Comparison of ENCODE assay signal across 14 mouse cellular contexts in genomic region chr3:35027898-35028297, GRCm38 (mm10).
DNase-seq lines count a peak whose midpoint lies in the region; ATAC-seq lines count a peak whose summit lies in the region.
"Had no signal": no experiment of that assay in that cellular context is flagged by ENCODE, and none has a peak within 500 bp of the region (broad histone marks: within the 10 kb centered on the region; RNA-seq: fewer than 3 reads in every experiment).

No protein-coding gene starts in this region.

- no peak overlapping the region for H3K4me3 ChIP-seq in heart, embryonic 14.5 days (ENCODE audit: control insufficient read depth in 1 of 2, insufficient read depth in 1 of 2, low read depth in 1 of 2, low read length in 2 of 2)
- H3K4me3 ChIP-seq in heart, embryonic 10.5 days, result no peak overlapping the region
- H3K4me3 ChIP-seq in midbrain, embryonic 10.5 days, result no peak overlapping the region
- no peak overlapping the region for H3K4me3 ChIP-seq in midbrain, embryonic 14.5 days (replicated peaks; ENCODE audit: low read depth, low read length)
- H3K4me3 ChIP-seq in stomach, embryonic 15.5 days (replicated peaks), result no peak overlapping the region
- H3K4me3 ChIP-seq: embryonic facial prominence, embryonic 13.5 days; lung, embryonic 15.5 days had no signal

- no peaks in the 10 kb centered on the region for H3K27me3 ChIP-seq in heart, embryonic 14.5 days (ENCODE audit: control insufficient read depth, insufficient read depth, low read length)
- peaks cover 15% of the 10 kb centered on the region for H3K27me3 ChIP-seq in heart, embryonic 10.5 days (ENCODE audit: insufficient read depth, poor library complexity, severe bottlenecking)
- no peaks in the 10 kb centered on the region for H3K27me3 ChIP-seq in midbrain, embryonic 10.5 days (ENCODE audit: low read depth, poor library complexity, severe bottlenecking)
- H3K27me3 ChIP-seq in midbrain, embryonic 14.5 days (ENCODE audit: control insufficient read depth, insufficient read depth, low read length), result no peaks in the 10 kb centered on the region
- no peaks in the 10 kb centered on the region for H3K27me3 ChIP-seq in stomach, embryonic 15.5 days (replicated peaks)
- H3K27me3 ChIP-seq: embryonic facial prominence, embryonic 13.5 days; lung, embryonic 15.5 days had no signal

- no peak overlapping the region for H3K27ac ChIP-seq in heart, embryonic 14.5 days (replicated peaks in 1 of 2; ENCODE audit: control insufficient read depth in 1 of 2, insufficient read depth in 1 of 2, low read depth in 2 of 2, low read length in 2 of 2)
- H3K27ac ChIP-seq in heart, embryonic 10.5 days, result no peak overlapping the region
- peak overlapping the region; percentile 76 for H3K27ac ChIP-seq in midbrain, embryonic 10.5 days (replicated peaks)
- no peak overlapping the region for H3K27ac ChIP-seq in midbrain, embryonic 14.5 days (replicated peaks; ENCODE audit: low read depth, low read length)
- H3K27ac ChIP-seq in stomach, embryonic 15.5 days, result peak overlapping the region; percentile 35; the same call in 1 of the 2 replicates
- H3K27ac ChIP-seq: embryonic facial prominence, embryonic 13.5 days; lung, embryonic 15.5 days had no signal

- no peak for DNase-seq in heart, embryonic 10.5 days (ENCODE audit: low spot score)
- DNase-seq in midbrain, embryonic 10.5 days (ENCODE audit: low spot score), result peak; percentile 26
- DNase-seq in midbrain, embryonic 14.5 days, result no peak
- peak; percentile 57 for DNase-seq in embryo, embryonic 11 days
- DNase-seq in spleen, postnatal 14 days (ENCODE audit: low spot score in 2 of 2), result no peak
- DNase-seq: adrenal gland, postnatal 25 days; cerebellum, adult 18-20 months; gastrocnemius, postnatal 10 days; spleen, adult 18-20 months had no signal

- H3K4me1 ChIP-seq in heart, embryonic 14.5 days (ENCODE audit: control insufficient read depth in 2 of 2, insufficient read depth in 2 of 2, low read length in 2 of 2), result peaks cover 0 to 4% of the 10 kb centered on the region in 2 experiments; a peak in 1 of 4 replicates
- H3K4me1 ChIP-seq in heart, embryonic 10.5 days, result peaks cover 7% of the 10 kb centered on the region; the same call in 1 of the 2 replicates
- peaks cover 28% of the 10 kb centered on the region for H3K4me1 ChIP-seq in midbrain, embryonic 10.5 days
- H3K4me1 ChIP-seq in midbrain, embryonic 14.5 days (ENCODE audit: control insufficient read depth, insufficient read depth, low read length), result no peaks in the 10 kb centered on the region
- H3K4me1 ChIP-seq in stomach, embryonic 15.5 days, result no peaks in the 10 kb centered on the region
- H3K4me1 ChIP-seq: lung, embryonic 15.5 days had no signal

- WGBS in heart, embryonic 14.5 days, result 16% methylated on average over 5 of the region's 5 CpGs
- 5% methylated on average over 5 of the region's 5 CpGs for WGBS in heart, embryonic 10.5 days
- WGBS in midbrain, embryonic 10.5 days, result 14% methylated on average over 5 of the region's 5 CpGs
- 12% methylated on average over 5 of the region's 5 CpGs for WGBS in midbrain, embryonic 14.5 days
- 11% methylated on average over 5 of the region's 5 CpGs for WGBS in stomach, embryonic 15.5 days

- H3K9me3 ChIP-seq in heart, embryonic 14.5 days (ENCODE audit: control insufficient read depth, low read length), result no peaks in the 10 kb centered on the region
- H3K9me3 ChIP-seq in heart, embryonic 10.5 days, result no peaks in the 10 kb centered on the region
- H3K9me3 ChIP-seq in midbrain, embryonic 10.5 days (replicated peaks), result no peaks in the 10 kb centered on the region
- H3K9me3 ChIP-seq in midbrain, embryonic 14.5 days (ENCODE audit: control insufficient read depth, low read length), result no peaks in the 10 kb centered on the region
- H3K9me3 ChIP-seq in stomach, embryonic 15.5 days, result no peaks in the 10 kb centered on the region
- H3K9me3 ChIP-seq: embryonic facial prominence, embryonic 13.5 days; lung, embryonic 15.5 days had no signal

- H3K9ac ChIP-seq in heart, embryonic 14.5 days (ENCODE audit: low read length), result no peak overlapping the region
- no peak overlapping the region for H3K9ac ChIP-seq in midbrain, embryonic 14.5 days (replicated peaks; ENCODE audit: low read length)
- no peak overlapping the region for H3K9ac ChIP-seq in stomach, embryonic 15.5 days
- H3K9ac ChIP-seq: embryonic facial prominence, embryonic 13.5 days; lung, embryonic 15.5 days had no signal

- ATAC-seq in heart, embryonic 14.5 days (ENCODE audit: insufficient number of reproducible peaks, insufficient read depth, low FRiP score, low read depth), result no peak
- no peak for ATAC-seq in midbrain, embryonic 14.5 days (ENCODE audit: low FRiP score, low TSS enrichment)
- ATAC-seq in stomach, embryonic 15.5 days (ENCODE audit: insufficient read depth, low FRiP score, low read depth), result peak; percentile 70; the same call in 1 of the 2 replicates
- no peak for ATAC-seq in cerebellum, adult (ENCODE audit: insufficient number of reproducible peaks, low FRiP score, low TSS enrichment)

- no peaks in the 10 kb centered on the region for H3K36me3 ChIP-seq in heart, embryonic 14.5 days (ENCODE audit: control insufficient read depth, insufficient read depth, low read length)
- H3K36me3 ChIP-seq in heart, embryonic 10.5 days, result no peaks in the 10 kb centered on the region
- H3K36me3 ChIP-seq in midbrain, embryonic 10.5 days, result no peaks in the 10 kb centered on the region
- H3K36me3 ChIP-seq in midbrain, embryonic 14.5 days (ENCODE audit: control insufficient read depth, insufficient read depth, low read length), result no peaks in the 10 kb centered on the region
- H3K36me3 ChIP-seq in stomach, embryonic 15.5 days, result no peaks in the 10 kb centered on the region
- H3K36me3 ChIP-seq: embryonic facial prominence, embryonic 13.5 days; lung, embryonic 15.5 days had no signal

- H3K4me2 ChIP-seq in heart, embryonic 14.5 days (ENCODE audit: low read length), result peak overlapping the region; percentile 27; the same call in 1 of the 2 replicates
- H3K4me2 ChIP-seq in midbrain, embryonic 14.5 days (ENCODE audit: low read length), result no peak overlapping the region
- H3K4me2 ChIP-seq in stomach, embryonic 15.5 days, result no peak overlapping the region
- H3K4me2 ChIP-seq: embryonic facial prominence, embryonic 13.5 days; lung, embryonic 15.5 days had no signal

Comparison
In these comparisons a context has a peak if more than half of its experiments do, and no peak if none do; other contexts are left out.
1. H3K27ac ChIP-seq: peak in midbrain, embryonic 10.5 days (single experiment) and stomach, embryonic 15.5 days (single experiment); none in heart, embryonic 14.5 days (0 of 2), heart, embryonic 10.5 days (single experiment) and midbrain, embryonic 14.5 days (single experiment).
2. DNase-seq: peak in midbrain, embryonic 10.5 days (single experiment) and embryo, embryonic 11 days (single experiment); none in heart, embryonic 10.5 days (single experiment), midbrain, embryonic 14.5 days (single experiment) and spleen, postnatal 14 days (0 of 2).